Mouse (Mus musculus) adrenal gland, adult (tissue): Measurements from ENCODE around the gene Lrrc4c.

Experiments used
- DNase-seq, 2 experiments: peaks; one replicate each; pipeline ENCODE4 v3.0.0; 2022 to 2023; ENCODE audit warnings: low spot score in 1 of 2; ENCODE audit not compliant: inconsistent age in 2 of 2

The Lrrc4c gene

DNA sequence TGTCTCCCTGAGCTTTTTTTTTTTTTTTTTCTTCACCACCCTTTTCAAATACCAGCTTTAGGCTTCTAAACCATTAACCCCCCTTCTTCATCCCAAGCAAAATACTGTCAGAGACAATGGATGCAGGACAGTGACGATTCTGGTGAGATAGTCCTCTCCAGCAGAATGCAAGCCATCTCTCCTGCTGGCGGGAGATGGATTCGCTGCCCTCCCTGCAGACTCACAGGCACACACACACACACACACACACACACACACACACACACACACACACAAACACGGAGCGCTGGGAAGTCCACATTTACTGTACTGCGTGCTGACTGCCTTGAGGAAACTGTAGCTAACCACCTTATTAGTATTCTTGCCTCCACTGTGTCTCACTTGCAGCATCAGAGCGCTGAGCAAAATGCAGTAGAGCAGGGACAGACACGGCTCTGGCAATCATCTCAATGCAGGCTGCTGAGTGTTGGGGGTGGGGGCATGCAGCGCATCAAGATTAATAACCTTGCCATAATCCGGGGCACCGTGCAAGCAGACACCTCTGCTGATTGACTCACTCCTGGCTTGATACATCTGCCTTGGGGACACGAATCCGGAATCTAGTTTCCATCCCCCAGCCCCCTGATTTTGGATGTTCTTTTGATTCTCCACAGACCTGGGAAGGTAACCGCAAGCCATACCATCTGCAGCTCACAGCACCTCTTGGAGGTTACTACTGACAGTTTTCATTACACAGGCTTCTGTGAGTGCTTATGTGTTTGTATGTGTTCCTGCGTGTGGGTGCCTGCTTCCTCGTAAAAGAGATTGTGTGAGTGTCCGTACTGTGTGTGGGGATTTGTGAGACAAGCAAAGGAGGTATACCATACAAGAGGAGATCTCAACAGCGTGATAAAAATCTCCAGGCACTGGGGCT, at the start of gene Lrrc4c:
Gene Lrrc4c, plus strand, starts transcription at position 783 of the 913 bp plus-strand sequence.
- DNase-seq, result peak in 1 of 2 experiments; percentile 31

DNA sequence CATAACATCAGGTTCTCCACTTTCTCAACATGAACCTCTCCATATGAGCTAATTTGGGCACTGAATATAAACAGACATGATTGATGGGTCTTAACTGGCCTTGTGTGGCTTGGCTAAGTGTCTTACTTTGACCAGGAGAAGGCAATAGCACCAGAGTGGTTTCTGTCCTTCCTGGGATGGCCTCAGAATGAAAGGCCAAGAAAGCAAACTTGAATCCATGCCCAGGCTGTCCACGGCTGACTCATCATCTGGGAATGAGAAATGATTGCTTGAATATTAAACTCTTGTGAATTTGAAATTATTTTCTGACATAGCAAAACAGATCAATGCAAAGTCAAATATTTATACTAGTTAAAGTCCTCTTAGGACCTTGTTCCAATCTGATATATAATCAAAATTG, 42.9 kb upstream of the Lrrc4c start:
- DNase-seq, result peak; percentile 40 to 87

DNA sequence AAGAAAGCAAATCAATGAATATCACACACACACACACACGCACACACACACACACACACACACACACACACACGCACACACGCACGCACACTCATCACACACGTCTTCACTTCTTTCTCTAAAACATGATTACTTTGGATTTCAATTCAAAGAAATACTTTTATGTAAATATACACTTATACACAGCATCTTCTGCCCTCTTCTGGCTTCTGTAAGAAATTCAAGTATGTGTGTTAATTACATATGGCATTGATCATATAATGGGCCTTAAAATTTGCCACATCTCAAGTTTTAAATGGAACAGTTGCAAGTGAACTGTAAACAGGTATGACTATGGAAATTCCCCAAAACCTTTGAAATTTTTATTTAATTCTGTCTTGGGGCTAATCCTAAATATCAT, 35.0 kb upstream of the Lrrc4c start:
- DNase-seq, result no peak

DNA sequence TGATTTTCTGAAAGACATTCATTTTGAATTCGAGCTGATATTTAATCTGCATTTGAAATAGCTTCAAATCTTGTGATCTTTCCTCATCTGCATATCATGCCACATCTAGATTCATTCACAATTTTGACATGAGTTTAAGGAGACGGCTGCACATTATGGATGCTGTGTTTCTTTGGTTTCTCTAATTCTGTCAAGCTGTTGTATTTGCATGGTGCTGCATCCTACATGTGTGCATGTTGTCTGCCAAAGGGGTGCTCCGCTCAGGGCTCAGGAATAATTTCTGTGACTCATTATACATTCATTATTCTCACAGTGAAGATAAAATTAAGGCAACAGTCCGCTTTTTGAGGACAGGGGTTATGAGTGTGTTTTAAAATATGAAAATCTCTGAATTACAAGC, 30.5 kb upstream of the Lrrc4c start:
- DNase-seq, result peak in 1 of 2 experiments; percentile 22

DNA sequence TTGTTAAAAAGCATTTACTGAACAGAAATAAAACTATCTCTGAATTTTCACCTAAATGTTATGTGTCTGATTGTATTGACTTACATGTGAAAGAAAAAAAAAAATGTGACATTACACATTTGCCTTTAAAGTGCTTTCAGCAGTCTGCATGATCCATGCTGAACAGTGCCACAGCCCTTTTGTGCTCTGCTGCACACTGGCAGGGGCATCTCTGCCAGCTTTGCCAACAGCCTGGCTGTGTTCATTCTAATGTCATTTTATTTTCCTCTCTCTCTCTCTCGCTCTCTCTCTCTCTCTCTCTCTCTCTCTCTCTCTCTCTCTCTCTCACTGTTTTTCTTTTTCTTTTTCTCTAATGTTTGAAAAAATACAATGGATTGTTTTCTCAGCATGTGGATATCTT, 27.4 kb upstream of the Lrrc4c start:
- no peak for DNase-seq

DNA sequence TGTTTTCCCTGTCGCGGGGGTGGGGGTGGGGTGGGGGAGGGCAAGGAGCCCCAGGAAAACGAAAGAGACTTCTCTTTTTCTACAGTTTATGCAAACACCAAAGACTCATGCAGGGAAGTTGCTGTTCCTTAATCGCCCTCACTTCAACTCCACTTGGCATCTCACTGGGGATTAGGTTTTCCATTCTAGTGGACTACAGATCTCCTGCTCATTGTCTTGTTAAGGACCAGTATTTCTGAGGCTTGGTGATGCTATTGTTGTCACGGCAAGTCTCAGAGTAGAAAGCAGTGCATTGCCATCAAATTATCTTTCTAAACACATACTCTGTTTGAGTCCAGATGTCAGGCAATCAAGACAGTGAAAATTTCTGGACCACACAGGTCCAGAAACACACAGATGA, 2.9 kb upstream of the Lrrc4c start:
- DNase-seq, result no peak

DNA sequence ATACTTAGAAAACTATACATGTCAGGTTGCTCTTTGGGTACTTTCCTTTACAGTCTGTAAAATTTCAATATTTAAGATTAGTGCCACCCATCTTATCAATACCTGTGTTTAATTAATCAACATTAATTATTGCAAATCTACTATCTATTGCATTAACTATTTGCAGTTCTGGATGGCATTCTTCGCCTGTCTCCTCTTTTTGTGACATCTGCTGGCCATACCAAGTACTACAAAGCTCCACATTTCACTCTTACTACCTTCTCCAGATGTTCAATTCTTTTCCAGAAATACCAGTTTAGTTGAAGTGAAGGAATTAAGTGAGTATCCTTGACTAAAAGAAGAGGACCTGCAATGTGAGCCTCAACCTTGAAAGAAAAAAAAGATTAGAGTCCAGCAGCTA, 1.4 kb upstream of the Lrrc4c start:
- DNase-seq, result no peak

DNA sequence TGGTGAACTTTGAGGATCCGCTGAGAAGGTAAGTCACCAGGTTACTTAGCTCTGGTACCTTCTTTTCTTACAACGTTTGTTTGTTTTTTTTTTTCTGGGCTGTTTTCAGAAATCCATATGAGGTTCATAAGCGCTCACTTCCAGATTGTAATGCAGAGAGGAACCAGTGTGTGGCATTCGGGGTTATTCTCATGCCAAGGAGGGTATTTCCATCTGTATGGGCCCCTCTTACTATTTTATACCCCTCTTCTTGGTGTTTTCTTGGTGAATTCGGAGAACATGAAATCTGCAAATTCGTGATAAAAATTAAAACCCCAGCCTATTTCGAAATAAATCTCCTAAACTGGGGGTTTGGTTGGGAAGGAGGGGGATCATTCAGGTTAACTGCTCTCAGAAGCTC, 587 bp downstream of the Lrrc4c start:
- no peak for DNase-seq

DNA sequence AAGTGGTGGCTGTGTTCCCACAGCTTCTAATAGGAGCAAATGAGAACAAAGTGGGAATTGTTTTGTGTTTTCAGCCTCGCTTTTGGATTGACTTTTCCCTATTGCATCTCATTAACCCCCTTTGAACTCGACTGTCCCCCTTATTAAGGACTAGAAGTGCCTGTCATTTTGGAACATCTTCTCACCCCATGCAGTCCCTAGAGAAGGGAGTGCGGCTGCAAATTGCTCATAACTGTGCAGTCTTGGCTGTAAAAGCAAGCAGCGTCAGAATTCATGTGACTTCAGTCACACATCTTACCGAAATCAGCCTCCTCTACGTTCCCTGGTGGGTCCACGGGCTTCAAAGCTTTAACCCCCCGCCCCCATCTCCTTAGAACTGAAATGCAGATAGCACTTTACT, 1.2 kb downstream of the Lrrc4c start:
- DNase-seq, result no peak

DNA sequence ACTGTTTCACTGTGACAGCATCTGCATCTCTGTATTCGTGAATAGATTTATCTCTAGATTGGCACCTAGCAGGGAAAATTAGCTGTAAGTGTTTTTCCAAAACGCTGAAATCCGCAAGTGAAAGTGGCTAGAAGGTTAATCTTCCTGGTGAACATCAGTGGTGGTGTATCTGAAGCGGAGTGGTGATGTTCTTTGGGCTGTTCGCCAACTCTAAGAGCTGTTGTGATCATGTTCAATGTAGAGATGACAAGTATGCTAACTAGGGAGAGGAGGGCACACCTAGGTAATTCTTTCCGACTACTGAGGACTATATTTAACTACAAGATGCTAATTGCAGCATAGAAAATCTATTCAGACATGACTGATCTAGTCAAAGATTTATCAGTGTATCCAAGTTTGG, 1.7 kb downstream of the Lrrc4c start:
- DNase-seq, result no peak

DNA sequence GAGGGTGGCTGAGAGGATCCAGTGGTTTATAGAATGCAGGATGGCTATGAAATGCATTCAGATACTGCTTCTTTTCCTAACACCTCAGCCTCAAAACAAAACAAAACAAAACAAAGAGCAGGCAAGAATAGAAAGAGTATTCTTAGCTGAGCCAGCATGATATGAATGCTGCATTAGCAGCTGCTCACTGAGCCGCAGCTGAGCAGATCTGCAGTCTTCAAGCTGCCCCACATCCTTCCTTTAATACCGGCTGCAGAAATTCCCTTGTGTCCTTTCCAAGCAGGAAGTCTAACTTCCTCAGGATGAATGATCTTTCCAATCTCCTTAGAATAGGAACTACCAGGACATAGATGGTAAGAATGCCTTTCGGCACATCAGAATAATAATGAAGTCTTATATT, 16.7 kb downstream of the Lrrc4c start:
- DNase-seq, result no peak

DNA sequence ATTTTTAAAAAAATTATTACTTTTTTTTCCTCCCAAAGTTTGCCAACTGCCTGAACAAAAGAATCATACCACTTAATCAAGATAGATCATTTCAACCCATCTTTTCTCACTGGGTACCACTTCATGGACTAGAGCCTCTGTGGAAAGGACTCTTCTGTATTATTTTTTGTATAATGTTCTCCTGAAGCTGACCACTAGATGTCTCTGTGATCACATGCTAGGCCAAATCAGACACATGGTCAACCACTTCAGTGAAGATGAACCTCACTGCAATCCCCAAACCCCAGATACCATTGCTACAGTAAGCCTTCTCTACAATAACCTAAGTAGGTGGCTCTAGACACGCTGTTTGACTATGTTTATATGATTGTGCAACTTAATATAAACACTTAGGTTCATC, 19.4 kb downstream of the Lrrc4c start:
- DNase-seq, result peak in 1 of 2 experiments; percentile 70

DNA sequence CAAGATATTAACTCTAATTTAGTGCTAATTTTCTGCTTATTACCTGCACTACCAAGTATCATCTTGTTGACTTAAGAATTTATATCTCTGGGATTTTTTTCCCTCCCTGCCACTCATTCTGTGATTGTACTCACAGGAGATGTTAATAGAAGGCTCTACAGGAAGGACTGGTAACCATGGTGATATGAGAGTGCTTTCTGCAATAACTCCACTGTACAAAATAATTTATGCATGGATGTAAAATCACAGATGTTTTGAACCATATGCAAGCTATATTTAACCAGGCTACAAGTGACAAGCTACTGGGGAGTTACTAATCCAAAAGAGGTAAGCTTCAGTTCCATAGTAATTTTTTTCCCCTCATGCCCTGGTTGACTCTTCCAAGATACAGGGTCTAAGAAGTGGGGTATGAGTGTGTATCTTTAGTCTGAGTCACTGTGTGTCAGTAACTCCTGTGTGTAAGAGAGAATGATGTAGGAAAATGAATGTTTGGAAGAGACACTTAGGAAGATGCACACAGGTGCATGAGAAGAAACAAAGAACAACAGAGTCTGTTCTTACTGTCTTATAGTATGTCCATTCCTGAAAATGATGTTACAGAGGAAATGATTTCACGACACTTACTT, 83.3 kb downstream of the Lrrc4c start:
- DNase-seq, result no peak

DNA sequence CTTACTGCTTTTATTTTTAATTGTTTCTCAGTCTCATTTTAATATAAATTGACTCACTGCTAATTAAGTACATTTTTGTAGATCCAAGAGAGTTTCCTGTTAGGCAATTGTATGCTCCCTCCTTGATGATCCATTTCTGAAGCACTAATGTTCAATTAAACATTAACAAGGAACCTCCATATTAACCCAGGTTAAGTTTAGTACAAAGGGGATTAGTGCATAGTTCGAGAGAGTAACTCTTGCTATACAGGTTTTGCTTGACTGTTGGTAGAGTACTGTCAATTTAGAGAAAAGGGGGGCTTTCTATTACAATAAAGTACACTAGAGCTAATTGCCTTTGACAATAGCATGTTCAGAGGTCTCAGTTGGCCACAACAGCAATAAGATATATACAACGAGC, 84.5 kb downstream of the Lrrc4c start:
- no peak for DNase-seq

DNA sequence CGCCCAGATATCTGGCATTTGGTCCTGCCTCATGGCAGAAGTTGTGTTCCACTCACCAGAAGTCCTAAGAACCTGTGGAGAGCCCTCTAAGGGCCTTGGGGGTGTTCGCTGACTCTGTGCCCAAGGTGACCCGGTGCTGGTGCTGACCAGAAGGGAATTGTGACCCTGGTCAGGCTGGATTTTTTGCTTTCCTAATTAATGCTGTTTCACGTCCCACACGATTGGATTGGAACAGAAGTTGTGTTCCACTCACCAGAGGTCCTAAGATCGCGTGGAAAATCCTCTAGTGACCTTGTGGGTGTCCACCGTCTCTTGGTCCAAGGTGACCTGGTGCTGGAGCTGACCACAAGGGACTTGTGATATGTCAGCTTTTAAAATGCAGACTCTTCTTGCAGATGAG, 88.9 kb downstream of the Lrrc4c start:
- no peak for DNase-seq

DNA sequence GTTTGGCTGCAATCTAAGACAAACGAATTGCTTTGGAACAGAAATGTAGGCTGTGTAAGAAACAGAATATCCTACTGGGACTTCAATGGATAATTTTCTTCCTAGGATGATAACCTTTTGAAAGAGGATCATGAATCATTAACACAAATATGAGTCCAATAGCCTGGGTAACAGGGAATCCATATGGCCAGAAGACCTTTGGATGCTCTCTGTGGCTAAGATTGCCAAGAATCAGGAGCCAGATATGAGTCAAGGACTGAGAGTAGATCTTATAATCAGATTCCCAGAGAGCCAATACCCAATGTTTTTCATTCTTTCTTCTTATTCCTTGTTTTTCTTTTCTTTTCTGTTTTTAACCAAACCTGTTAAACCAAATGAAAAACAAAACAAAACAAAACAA, 93.2 kb downstream of the Lrrc4c start:
- DNase-seq, result no peak

DNA sequence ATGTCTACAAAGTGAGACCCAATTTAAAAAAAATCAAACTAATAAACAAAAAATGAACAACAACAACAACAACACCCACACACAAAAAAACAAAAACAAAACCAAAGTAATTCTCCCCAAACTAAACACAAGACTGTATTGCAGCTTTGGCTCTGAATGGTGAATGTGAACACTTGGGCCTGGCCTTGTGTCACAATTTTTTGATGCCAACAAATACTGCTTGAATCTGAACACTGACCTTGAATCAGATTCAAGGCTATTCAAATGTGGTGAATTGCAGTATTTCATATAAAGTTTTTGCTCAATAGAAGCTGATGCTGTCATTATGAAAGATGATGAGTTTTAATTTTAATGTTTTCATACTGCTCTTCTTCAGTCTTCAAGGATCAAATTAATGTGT, 143.6 kb downstream of the Lrrc4c start:
- peak; percentile 11 to 74 for DNase-seq

DNA sequence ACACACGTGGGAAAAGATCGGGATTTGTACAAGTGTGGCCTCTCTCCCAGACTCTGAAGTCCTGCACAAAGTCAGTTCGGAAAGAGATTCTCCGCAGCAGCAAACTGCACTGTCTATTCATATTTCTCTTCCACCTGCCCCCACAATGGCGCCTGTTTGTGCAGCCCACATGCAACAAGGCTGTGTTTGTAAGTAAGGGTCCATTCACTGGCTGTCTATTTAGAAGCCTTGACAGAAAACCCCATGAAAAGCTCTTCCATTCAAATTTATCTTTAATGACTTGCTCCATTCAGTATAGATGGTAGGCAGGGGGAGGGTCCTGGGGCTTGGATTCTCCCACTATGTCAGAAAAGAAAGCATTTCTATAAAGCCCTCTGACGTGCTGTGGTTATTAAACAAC, 157.7 kb downstream of the Lrrc4c start:
- DNase-seq, result no peak

DNA sequence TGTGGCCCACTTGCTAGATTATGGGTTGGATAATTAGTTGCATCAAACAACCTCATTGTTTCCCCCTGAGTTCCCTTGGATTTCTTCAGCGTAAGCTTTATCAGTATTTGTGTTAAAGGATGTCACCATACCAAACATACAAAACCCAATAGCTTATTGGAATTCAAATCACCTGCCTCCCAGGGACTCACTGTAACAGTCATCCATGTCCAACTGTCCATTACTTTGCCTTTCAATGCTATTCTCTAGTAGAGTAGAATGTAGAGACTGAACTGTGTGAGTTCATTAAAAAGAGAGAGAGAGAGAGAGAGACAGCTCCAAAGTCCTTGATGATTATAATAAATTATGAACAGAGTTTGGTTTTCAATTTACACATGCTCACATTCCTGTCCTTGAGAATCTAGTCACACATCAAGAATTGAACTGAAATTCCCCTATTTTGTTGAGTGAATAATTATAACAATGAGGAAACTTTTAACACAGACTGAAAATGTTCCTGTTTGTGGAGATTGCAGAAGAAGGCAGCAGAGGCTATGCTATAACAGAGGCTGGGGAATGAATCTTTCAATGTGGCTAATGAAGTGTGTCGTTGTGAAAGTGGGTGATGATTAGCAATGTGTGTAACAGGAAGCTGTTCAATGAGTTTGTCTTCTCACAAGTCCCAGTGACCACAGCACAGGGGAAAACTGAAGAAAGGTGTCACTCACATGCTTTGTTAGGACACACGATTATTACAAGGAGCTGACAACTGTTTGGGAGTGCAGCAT, 181.3 kb downstream of the Lrrc4c start:
- no peak for DNase-seq

DNA sequence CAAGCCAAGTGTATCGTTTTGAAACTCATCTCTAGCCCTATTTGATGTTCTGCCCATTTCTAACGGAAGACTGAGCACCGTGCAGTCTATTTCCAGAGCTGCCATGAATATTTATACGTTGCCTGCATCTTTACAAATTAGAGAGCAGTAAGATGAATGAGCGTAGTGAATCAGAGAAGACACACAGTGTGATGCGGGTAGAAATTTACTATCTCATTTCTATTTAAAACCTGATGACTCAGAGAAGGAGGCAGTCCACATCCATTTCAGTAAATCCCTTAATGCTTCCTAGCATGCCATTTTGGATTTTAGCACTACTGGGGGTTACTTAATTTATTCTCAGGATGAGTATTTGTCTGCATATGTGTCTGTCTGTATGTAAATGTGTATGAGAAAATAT, 186.2 kb downstream of the Lrrc4c start:
- DNase-seq, result no peak

DNA sequence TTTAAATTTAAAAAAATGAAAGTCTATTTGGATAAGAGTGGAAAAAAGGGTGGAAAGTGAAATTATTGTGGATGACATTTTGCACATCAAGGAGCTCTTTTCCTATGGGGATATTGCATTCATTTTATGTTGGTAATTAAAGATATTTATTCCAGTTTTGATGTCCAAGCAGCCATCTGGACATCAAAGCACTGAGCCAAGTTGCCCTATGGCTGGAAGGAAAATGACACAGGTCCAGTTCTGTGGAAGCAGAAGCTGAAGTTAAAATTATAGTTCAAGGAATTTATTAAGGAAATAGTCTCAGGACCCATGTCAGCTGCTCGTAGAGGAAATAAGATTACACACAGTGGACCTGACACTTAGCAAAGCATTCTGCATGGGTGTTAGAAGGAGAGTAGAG, 187.7 kb downstream of the Lrrc4c start:
- no peak for DNase-seq

DNA sequence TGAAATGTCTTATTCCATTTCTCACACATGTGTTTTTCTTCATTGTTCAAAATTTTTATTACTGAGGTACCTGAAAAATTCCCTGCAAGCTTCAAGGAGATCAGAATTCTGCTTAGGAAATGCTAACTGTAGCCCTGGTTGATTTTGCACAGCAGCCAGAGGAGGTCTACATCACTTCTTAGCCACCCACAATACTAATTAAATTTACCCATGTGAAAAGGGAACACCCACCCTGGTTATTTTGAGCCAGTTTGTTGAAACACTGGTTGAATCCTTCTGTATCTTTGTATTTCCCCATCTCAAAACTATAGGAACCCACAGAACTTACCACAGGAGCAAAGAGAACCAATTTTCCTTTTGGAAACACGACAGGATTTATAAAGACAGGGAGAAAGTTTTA, 191.0 kb downstream of the Lrrc4c start:
- no peak for DNase-seq
